In the genomic region with DNA sequence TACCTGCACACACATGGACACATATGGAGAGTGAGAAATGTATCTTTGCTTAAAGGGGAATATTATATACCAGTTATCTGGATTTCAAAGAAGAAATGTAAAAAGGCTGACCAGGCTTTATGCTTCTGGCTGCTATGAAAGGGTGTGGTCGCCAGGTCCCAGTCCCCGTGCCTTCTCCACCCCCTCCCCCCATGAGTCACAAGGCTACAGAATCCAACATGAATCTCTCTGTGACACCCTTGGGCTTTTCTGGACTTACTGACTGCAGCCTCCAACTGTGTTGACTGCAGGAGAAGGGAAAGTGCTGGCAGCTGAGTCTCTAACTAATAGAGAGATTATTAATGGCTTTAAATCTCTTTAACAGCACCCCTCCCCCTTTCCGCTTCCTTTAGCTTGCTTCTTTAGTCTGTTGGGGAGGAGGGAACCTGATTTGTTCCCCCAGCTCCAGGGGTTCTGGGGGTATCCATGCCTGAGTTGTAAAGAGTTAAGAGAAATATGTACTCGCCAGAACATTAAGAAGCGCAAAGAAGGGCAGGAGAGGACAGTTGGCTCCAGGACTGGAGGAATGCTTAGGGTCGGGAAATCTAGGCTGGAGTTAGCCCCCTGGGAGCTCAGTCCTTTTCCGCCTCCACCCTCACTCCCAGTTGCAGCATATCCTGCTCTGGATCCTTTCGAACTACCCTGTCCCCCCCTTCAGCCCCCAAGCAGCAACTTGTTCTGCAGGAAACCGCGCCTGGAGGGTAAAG, we compare ENCODE assay signal across 8 mouse cellular contexts. TPM values are rescaled to one million over a fixed set of nuclear protein-coding genes. Genes with fewer than 3 reads are reported as not detected.
DNase-seq lines count a peak whose midpoint lies in the region; ATAC-seq lines count a peak whose summit lies in the region.

Slfn5 (plus strand) TSS at position 614 of the 746 bp plus-strand sequence.

- no peak for ATAC-seq in activated CD4-positive, CD25-positive, alpha-beta regulatory T cell, adult 4 months
- no peak for ATAC-seq in embryonic facial prominence, embryonic 12.5 days (ENCODE audit: insufficient number of reproducible peaks, insufficient read depth, low FRiP score, low TSS enrichment)
- ATAC-seq in heart, embryonic 15.5 days (replicated peaks; ENCODE audit: insufficient number of reproducible peaks, insufficient read depth, low FRiP score, low read depth): peak; percentile 64
- peak; percentile 85 for ATAC-seq in kidney, embryonic 16.5 days (ENCODE audit: low FRiP score, low TSS enrichment)

- H3K4me2 ChIP-seq in embryonic facial prominence, embryonic 12.5 days (replicated peaks): peak within 1 kb of the TSS; percentile 27; the same call in 1 of the 2 replicates
- peak within 1 kb of the TSS; percentile 60 for H3K4me2 ChIP-seq in heart, embryonic 15.5 days
- H3K4me2 ChIP-seq in kidney, embryonic 16.5 days (replicated peaks; ENCODE audit: low read depth, low read length): peak within 1 kb of the TSS; percentile 54

- 13% methylated on average over 10 of the region's 10 CpGs for WGBS in embryonic facial prominence, embryonic 12.5 days
- WGBS in heart, embryonic 15.5 days: 15% methylated on average over 10 of the region's 10 CpGs
- WGBS in kidney, embryonic 16.5 days: 6% methylated on average over 10 of the region's 10 CpGs

- H3K9me3 ChIP-seq in embryonic facial prominence, embryonic 12.5 days: no peaks in the 10 kb centered on the region
- no peaks in the 10 kb centered on the region for H3K9me3 ChIP-seq in heart, embryonic 15.5 days (replicated peaks)
- H3K9me3 ChIP-seq in kidney, embryonic 16.5 days (ENCODE audit: low read length): no peaks in the 10 kb centered on the region

- H3K4me1 ChIP-seq in embryonic facial prominence, embryonic 12.5 days: 0 out of 2 replicates have a peak, but pooled peaks cover 3% of the 10 kb centered on the region
- peaks cover 17% of the 10 kb centered on the region for H3K4me1 ChIP-seq in heart, embryonic 15.5 days (replicated peaks)
- H3K4me1 ChIP-seq in kidney, embryonic 16.5 days (ENCODE audit: insufficient read depth, low read length): peaks cover 16% of the 10 kb centered on the region

- H3K27ac ChIP-seq in embryonic facial prominence, embryonic 12.5 days: no peak within 1 kb of the TSS
- peak within 1 kb of the TSS; percentile 73 for H3K27ac ChIP-seq in heart, embryonic 15.5 days
- H3K27ac ChIP-seq in kidney, embryonic 16.5 days (ENCODE audit: low read length): peak within 1 kb of the TSS; percentile 72

- DNase-seq in lung, postnatal 4 days: peak; percentile 24 to 52
- no peak for DNase-seq in retina, postnatal 1 day
- no peak for DNase-seq in ovary, adult 18-20 months (ENCODE audit: low spot score)
- no peak for DNase-seq in cerebellum, adult 18-20 months

- no peak within 1 kb of the TSS for H3K9ac ChIP-seq in embryonic facial prominence, embryonic 12.5 days
- peak within 1 kb of the TSS; percentile 38 for H3K9ac ChIP-seq in heart, embryonic 15.5 days
- peak within 1 kb of the TSS; percentile 53 for H3K9ac ChIP-seq in kidney, embryonic 16.5 days (replicated peaks; ENCODE audit: low read length)

- 0 out of 2 replicates have a peak within 1 kb of the TSS, but pooled peaks have one; percentile 13 for H3K4me3 ChIP-seq in embryonic facial prominence, embryonic 12.5 days
- peak within 1 kb of the TSS; percentile 47 for H3K4me3 ChIP-seq in heart, embryonic 15.5 days
- peak within 1 kb of the TSS; percentile 43 for H3K4me3 ChIP-seq in kidney, embryonic 16.5 days (ENCODE audit: low read length)

- no peaks in the 10 kb centered on the region for H3K36me3 ChIP-seq in embryonic facial prominence, embryonic 12.5 days
- no peaks in the 10 kb centered on the region for H3K36me3 ChIP-seq in heart, embryonic 15.5 days
- H3K36me3 ChIP-seq in kidney, embryonic 16.5 days (ENCODE audit: insufficient read depth, low read length): no peaks in the 10 kb centered on the region

- peaks cover 59% of the 10 kb centered on the region for H3K27me3 ChIP-seq in embryonic facial prominence, embryonic 12.5 days
- peaks cover 6% of the 10 kb centered on the region; the same call in 1 of the 2 replicates for H3K27me3 ChIP-seq in heart, embryonic 15.5 days
- H3K27me3 ChIP-seq in kidney, embryonic 16.5 days (ENCODE audit: insufficient read depth, low read length): peaks cover 29% of the 10 kb centered on the region

RNA-seq across cellular contexts. Expression of gene Slfn5, which starts in this region (rescaled TPM):
- 10 to 100 TPM; 28.0 to 37.3 TPM for polyA plus RNA-seq in activated CD4-positive, CD25-positive, alpha-beta regulatory T cell, adult 4 months (2017; shearing (Covaris generic))
- polyA plus RNA-seq in embryonic facial prominence, embryonic 12.5 days (2016; fragmentation: Nextera tagmentation; extraction: Ambion mirVana): 1.2 and 1.3 TPM in 2 replicates
- 6.6 and 6.7 TPM in 2 replicates for polyA plus RNA-seq in heart, embryonic 15.5 days (2015; fragmentation: Nextera tagmentation; extraction: Ambion mirVana)
- polyA plus RNA-seq in kidney, embryonic 16.5 days (2015; fragmentation: Nextera tagmentation; extraction: Ambion mirVana): 7.8 and 9.6 TPM in 2 replicates

Comparison
In these comparisons a context has a peak if more than half of its experiments do, and no peak if none do; other contexts are left out.
1. ATAC-seq: peak in heart, embryonic 15.5 days (single experiment) and kidney, embryonic 16.5 days (single experiment); none in activated CD4-positive, CD25-positive, alpha-beta regulatory T cell, adult 4 months (single experiment) and embryonic facial prominence, embryonic 12.5 days (single experiment).
2. DNase-seq: peak in lung, postnatal 4 days (2 of 2); none in retina, postnatal 1 day (single experiment), ovary, adult 18-20 months (single experiment) and cerebellum, adult 18-20 months (0 of 2).
3. Peak in every context shown above with its lines, with median percentiles within 50 percentile points of each other: H3K4me2 ChIP-seq and H3K4me3 ChIP-seq.